Mouse (Mus musculus): ENCODE measurements around the gene Vmn1r227. TPM values are rescaled to one million over a fixed set of nuclear protein-coding genes. Genes with fewer than 3 reads are reported as not detected.

Vmn1r227 gene
- polyA plus RNA-seq (2012; rRNA removed), result not detected in 2 replicates

GRCm38 (mm10) chr17:20729543-20729942, at the start of gene Vmn1r227:
Gene Vmn1r227 (plus strand): TSS chr17:20729843.

DNA sequence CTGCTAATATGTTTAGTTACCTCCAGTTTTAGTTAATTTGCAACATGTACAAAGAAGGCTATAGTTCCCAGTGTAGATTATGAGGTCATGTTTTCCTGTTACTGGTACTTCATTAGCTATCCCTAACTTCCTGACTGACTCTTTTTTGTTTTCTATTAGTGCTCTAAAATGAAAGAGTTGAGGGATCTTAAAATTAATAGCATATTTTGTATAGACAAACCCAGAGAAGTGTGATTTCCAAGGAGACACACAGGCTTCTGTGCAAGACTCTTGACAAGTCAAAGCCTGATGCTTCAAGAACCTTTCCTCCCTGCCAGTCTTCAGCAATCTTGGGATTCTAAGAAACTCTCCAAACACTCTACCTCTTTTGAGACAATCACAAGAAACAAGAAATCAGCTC, 47.1 kb upstream of the Vmn1r227 start, which contains the start of gene Vmn1r226:
Vmn1r226 (plus strand) TSS at position 301 of the 400 bp plus-strand sequence.

GRCm38 (mm10) chr17:20786057-20786456, 56.4 kb downstream of the Vmn1r227 start, which contains the start of gene Vmn1r228:
Gene Vmn1r228 (minus strand): TSS chr17:20786157.

Other genes with a start within 250 kb of the Vmn1r227 start
- gene Vmn2r108, start 248.5 kb upstream of the Vmn1r227 start, polyA plus RNA-seq (2012; rRNA removed), result not detected in 2 replicates
- gene Vmn1r225, start 231.7 kb upstream of the Vmn1r227 start, polyA plus RNA-seq (2012; rRNA removed), result not detected in 2 replicates
- not detected in 2 replicates for gene Vmn2r109, start 165.1 kb upstream of the Vmn1r227 start, polyA plus RNA-seq (2012; rRNA removed)
- gene Vmn2r110, start 133.4 kb upstream of the Vmn1r227 start, polyA plus RNA-seq (2012; rRNA removed), result not detected in 2 replicates
- gene Fpr-rs3, start 105.0 kb upstream of the Vmn1r227 start, polyA plus RNA-seq (2012; rRNA removed), result not detected in 2 replicates
- not detected in 2 replicates for gene Vmn1r226, start 47.0 kb upstream of the Vmn1r227 start, polyA plus RNA-seq (2012; rRNA removed)
- not detected in 2 replicates for gene Vmn1r228, start 56.3 kb downstream of the Vmn1r227 start, polyA plus RNA-seq (2012; rRNA removed)
- not detected in 2 replicates for gene Vmn1r229, start 81.7 kb downstream of the Vmn1r227 start, polyA plus RNA-seq (2012; rRNA removed)
- not detected in 2 replicates for gene Vmn1r230, start 110.6 kb downstream of the Vmn1r227 start, polyA plus RNA-seq (2012; rRNA removed)
- gene Vmn1r231, start 175.2 kb downstream of the Vmn1r227 start, polyA plus RNA-seq (2012; rRNA removed), result not detected in 2 replicates
- gene Vmn1r232, start 189.9 kb downstream of the Vmn1r227 start, polyA plus RNA-seq (2012; rRNA removed), result not detected in 2 replicates
- gene Ppp2r1a, start 215.5 kb downstream of the Vmn1r227 start, polyA plus RNA-seq (2012; rRNA removed), result 435 and 470 TPM in 2 replicates